Mouse (Mus musculus) left cerebral cortex, adult 2 months (tissue): Measurements from ENCODE around the gene 1810010H24Rik. TPM values are rescaled to one million over a fixed set of nuclear protein-coding genes. Genes with fewer than 3 reads are reported as not detected.

Source experiments
- DNase-seq, 2 experiments: peaks; one replicate each; pipeline ENCODE4 v3.0.0; 2021 to 2022; ENCODE audit warnings: low spot score in 2 of 2, mixed read lengths in 1 of 2; ENCODE audit errors: extremely low spot score in 1 of 2
- H3K27ac ChIP-seq: fragments of 200-600 bp; 2 replicates; pipeline ENCODE4 v1.8.1; 2022
- H3K4me3 ChIP-seq: fragments of 200-600 bp; 2 replicates; pipeline ENCODE4 v1.8.1; 2022
- CTCF ChIP-seq: fragments of 200-600 bp; IDR thresholded peaks from 2 replicates; pipeline ENCODE4 v1.8.1; 2022; ENCODE audit warnings: antibody characterized with exemption, mild to moderate bottlenecking, moderate library complexity
- intact Hi-C: fragments of 180-260 bp; cut with DNase I; formaldehyde crosslinking; loops from one replicate; pipeline ENCODE4 v1.15.1; 2025
- total RNA-seq, 2 experiments: library from RNA; stranded (reverse); gene quantifications; 2 replicates each; pipeline ENCODE4 v1.2.3; 2021

The 1810010H24Rik gene
- total RNA-seq, 2 experiments from 2014 or later: 2.7 to 3.3 TPM

DNA sequence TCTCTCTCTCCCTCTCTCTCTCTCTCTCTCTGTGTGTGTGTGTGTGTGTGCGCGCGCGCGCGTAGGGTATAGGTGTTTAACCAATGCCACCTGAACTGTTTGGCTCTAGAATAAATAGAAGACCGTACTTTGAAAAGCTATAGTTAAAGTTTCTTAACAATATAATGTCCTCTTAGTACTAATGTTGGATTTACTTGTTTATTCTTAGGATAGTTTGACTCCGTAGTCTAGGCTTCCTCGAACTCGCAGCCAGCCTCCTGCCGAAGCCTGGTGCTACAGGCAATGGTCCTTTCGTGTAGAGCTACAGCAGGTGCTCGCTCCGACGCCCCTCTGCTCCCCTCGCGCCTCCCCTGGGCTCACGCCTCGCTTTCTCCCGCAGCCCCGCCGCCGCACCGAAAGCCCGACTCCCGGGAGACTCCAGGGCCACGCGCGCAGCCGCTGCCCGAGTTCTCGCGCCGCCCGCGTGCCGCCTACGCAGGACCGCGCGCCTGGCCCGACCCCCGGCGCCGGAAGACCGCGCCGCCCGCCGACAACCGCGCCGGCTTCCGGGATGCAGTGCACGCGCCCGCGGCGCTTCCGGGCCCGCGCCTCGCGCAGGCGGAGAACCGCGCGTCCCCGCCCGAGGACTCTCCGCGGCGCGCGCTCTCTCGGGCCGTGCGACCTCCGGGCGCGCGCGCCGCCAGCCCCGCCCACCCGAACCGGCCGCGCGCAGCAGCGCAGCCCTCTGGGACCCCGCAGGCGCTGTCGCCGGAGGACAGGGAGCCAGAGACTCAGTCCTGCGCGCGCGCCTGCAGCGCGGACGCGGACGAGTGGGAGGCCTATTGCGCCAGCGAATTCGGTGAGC is 2.2 kb downstream of the 1810010H24Rik start:
- Histone ChIP-seq H3K4me3 (peak overlapping the region; percentile 71), H3K27ac (peak overlapping the region; percentile 83)
- intact Hi-C loops: loop anchor here (1.0 to 5.0 kb wide), 2 partner anchors 14 to 240 kb away; partner anchors contain the start of genes Cep95 and Ddx5
- TF ChIP-seq CTCF: no peak
- peak; percentile 83 to 88 for DNase-seq

DNA sequence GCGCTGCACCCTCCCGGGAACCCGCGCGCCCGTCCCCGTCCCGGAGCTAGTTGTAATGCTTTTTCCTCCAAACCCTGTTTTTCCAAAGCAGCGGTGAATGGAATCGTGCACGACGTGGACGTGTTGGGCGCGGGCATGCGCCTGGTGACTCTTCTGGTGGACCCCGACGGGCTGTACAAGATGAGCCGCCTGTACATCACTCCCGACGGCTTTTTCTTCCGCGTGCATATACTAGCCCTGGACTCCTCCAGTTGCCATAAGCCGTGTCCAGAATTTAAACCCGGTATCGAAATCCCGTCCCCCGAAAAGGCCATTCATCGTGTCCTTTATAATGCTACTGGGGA is 2.8 kb downstream of the 1810010H24Rik start:
- DNase-seq: no peak
- H3K27ac ChIP-seq: peak overlapping the region; percentile 81
- TF ChIP-seq CTCF: no peak
- intact Hi-C loops: loop anchor here (5.0 kb wide), 1 partner anchor 241 kb away; the partner anchor contains the start of genes Cep95 and Ddx5
- H3K4me3 ChIP-seq: peak overlapping the region; percentile 71

GRCm38 (mm10) chr11:107028754-107029153 is 3.3 kb downstream of the 1810010H24Rik start:
- peak overlapping the region; percentile 71 for H3K4me3 ChIP-seq
- intact Hi-C loops: loop anchor here (5.0 kb wide), 1 partner anchor 241 kb away; the partner anchor contains the start of genes Cep95 and Ddx5

DNA sequence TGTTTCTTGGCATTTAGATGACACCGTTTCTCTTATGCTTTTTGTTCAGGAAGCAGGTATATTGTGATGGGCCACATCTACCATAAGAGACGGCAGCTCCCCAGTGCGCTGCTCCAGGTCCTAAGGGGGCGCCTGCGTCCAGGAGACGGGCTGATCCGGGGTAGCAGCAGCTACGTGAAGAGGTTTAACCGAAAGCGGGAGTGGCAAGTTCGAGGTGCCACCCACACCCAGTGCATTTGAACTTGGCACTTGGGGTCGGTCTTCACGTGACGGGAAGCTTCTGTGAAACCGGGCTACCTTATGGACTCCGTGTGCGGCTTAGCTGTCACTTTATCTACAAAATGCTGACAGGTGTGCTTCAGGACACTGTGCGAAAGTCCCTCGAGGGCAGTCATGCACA is 4.1 kb downstream of the 1810010H24Rik start:
- TF ChIP-seq CTCF: no peak
- Histone ChIP-seq H3K27ac (no peak overlapping the region), H3K4me3 (no peak overlapping the region)
- no peak for DNase-seq
- intact Hi-C loops: loop anchor here (5.0 kb wide), 1 partner anchor 242 kb away; the partner anchor contains the start of genes Cep95 and Ddx5

More at GRCm38 (mm10) chr11:107028754-107029153, 3.3 kb downstream of the 1810010H24Rik start:
- no peak overlapping the region; the same call in 1 of the 2 replicates for H3K27ac ChIP-seq
- DNase-seq: no peak
- TF ChIP-seq CTCF: no peak

DNA sequence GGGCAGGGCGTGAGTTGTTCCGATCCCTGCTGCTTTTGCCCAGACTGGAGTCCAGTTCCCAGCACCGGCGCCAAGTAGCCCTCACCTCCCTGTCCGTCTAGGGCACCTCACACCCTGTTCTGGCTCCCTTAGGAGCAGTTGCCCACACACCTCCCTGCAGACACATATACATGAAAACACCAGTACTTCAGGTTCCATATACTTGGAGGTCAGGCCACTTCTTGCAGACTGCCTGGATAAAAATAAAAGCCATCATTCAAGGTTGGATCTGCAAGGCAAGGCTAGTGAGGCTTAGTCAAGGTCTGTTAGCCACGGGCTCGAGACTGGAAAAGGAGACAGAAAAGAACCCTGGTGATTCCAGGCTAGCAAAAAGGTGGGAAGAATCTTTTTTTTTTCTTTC is 6.2 kb downstream of the 1810010H24Rik start:
- DNase-seq: no peak
- Histone ChIP-seq H3K27ac (no peak overlapping the region), H3K4me3 (no peak overlapping the region)
- no peak for TF ChIP-seq CTCF
- intact Hi-C loops: no loop called here

DNA sequence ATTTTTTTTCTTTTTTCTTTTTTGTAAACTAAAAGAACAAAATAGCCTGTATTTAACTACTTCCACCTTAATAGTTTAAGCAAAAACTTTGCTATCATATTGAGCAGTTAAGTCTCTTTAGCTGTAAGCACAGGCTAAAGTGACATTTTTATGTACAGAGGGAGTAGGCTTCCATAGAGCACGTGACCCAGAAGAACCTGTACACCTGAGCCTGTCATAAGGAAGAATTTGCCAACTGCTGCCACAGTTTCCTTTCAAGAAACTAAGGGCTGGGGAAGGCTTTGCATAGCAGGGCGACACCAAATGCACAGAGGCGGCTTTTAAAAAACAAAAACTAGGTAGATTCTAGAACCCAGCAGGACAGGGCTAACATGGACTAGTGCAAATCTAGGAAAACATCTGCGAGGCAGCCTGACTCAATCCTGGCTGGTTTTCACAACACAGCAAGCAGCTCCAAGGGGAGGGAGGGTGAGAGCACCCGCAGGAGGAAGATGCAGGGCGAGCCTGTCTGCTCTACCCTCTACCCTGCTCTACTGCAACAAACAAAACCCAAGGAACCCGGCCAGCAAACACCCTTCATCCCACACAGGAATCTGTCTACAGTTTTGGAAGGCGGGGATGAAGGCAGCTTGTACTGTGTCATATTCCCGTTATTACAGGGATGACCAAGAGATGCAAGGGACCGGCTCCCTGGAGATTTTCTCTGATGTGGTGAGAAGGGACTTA is 8.8 kb downstream of the 1810010H24Rik start:
- TF ChIP-seq CTCF: no peak
- intact Hi-C loops: no loop called here
- no peak for DNase-seq
- Histone ChIP-seq H3K4me3 (no peak overlapping the region), H3K27ac (no peak overlapping the region)

DNA sequence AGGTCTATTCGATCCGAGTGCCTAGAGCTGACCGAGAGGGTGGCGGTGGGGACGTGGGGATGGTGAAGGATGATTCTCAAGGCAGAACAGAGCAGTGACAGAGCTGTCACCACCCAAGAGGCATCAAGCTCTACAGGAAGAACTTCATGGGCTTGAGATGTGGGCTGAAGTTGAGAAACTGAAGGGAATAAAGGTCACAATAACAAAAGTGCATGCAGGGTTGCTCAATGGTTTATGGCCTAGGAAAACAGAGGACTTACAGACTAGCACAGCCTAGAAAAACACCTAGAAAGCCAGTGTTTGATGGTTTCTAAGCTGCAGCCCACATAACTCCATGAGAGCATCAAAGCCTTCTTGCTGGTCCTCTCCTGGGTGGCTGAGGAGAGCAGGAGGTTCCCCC is 13.9 kb downstream of the 1810010H24Rik start:
- no peak for DNase-seq
- Histone ChIP-seq H3K27ac (no peak overlapping the region), H3K4me3 (no peak overlapping the region)
- intact Hi-C loops: no loop called here
- no peak for TF ChIP-seq CTCF

GRCm38 (mm10) chr11:107041396-107041795 is 15.9 kb downstream of the 1810010H24Rik start:
- Histone ChIP-seq H3K27ac (no peak overlapping the region), H3K4me3 (no peak overlapping the region)
- intact Hi-C loops: no loop called here
- no peak for TF ChIP-seq CTCF
- no peak for DNase-seq

DNA sequence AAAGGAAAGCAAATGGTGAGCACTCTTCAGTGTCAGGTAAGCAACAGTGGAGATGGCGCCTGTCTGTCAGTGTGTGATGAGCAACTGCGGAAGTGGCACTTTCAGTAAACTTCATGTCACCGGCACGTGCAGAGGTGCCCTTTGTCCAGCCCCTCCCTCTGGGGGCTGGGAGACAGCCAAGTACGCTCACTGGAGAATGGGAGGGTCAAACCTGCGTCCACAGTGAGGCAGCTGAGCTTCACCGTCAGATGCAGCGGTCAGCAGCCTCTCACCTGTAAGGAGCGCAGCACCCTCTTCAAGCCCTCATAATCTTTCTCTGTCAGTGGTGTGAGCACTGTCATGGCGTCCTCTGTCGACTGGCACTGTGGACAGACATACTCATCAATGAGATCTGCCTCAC is 17.9 kb downstream of the 1810010H24Rik start:
- DNase-seq: no peak

GRCm38 (mm10) chr11:107044321-107044720 is 18.8 kb downstream of the 1810010H24Rik start:
- Histone ChIP-seq H3K4me3 (no peak overlapping the region), H3K27ac (no peak overlapping the region)
- peak; percentile 83 for TF ChIP-seq CTCF
- DNase-seq: peak; percentile 68 to 74
- intact Hi-C loops: no loop called here

More for the DNA sequence above, 17.9 kb downstream of the 1810010H24Rik start:
- no peak for TF ChIP-seq CTCF
- intact Hi-C loops: no loop called here
- H3K4me3 ChIP-seq: no peak overlapping the region
- H3K27ac ChIP-seq: no peak overlapping the region

DNA sequence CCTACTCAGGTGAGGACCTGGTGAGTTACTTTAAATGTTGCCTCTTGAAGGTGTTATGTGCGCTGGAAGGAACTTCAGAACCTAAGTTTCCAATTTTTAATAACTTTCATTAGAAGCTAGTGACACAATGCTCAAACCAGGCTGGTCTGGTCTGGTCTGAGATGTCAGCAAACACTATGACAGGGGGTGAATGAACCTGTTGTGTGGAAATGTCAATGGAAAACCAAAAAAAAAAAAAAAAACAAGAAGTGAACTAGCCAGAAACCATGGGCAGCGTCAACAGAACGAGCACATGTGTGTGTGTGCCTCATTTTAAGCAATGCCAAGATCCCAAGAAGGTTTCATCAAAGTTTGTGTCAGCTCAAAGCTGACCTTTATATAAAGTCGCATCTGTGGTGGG is 20.1 kb downstream of the 1810010H24Rik start:
- DNase-seq: no peak
- H3K4me3 ChIP-seq: no peak overlapping the region
- TF ChIP-seq CTCF: no peak
- intact Hi-C loops: no loop called here
- no peak overlapping the region for H3K27ac ChIP-seq
